Mouse (Mus musculus): ENCODE data around the gene Trdmt1. TPM values are rescaled to one million over a fixed set of nuclear protein-coding genes. Genes with fewer than 3 reads are reported as not detected.

The Trdmt1 gene
- polyA plus RNA-seq, 1 experiment from 2014 or later: 9.3 TPM

- H3K4me1 ChIP-seq: peaks cover 4% of the 10 kb centered on the region; the same call in 1 of the 2 replicates
- H3K4me2 ChIP-seq (replicated peaks): no peak overlapping the region
- no peaks in the 10 kb centered on the region for H3K36me3 ChIP-seq
- ATAC-seq (ENCODE audit: insufficient number of reproducible peaks, low FRiP score, low TSS enrichment, low read depth): no peak
- no peaks in the 10 kb centered on the region for H3K27me3 ChIP-seq
- no peaks in the 10 kb centered on the region for H3K9me3 ChIP-seq (replicated peaks)
- H3K27ac ChIP-seq (replicated peaks): no peak overlapping the region
- 74% methylated on average over 4 of the region's 4 CpGs for WGBS
- H3K9ac ChIP-seq: no peak overlapping the region
- H3K4me3 ChIP-seq (replicated peaks): no peak overlapping the region
These were observed 16.9 kb downstream of the Trdmt1 start for GRCm38 (mm10) chr2:13527531-13527930.

DNA sequence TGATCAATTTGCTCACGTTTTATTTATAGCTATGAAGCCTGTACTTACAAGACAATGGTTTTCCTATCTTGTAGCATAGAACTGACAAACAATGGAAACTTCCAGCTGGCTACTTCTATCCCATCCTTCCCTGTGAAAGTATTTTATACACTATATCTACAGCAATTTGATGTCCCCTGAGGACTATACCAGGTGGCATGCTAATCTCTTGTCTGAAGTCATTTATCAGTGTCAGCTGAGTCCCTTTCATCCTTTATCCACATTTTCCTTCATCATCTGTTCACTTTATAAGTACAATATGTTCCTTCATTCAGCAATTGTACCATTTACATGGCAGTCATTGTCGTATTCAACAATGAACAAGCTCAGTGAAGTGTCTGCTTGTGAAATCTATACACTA lies 17.3 kb downstream of the Trdmt1 start:
- no peaks in the 10 kb centered on the region for H3K9me3 ChIP-seq (replicated peaks)
- H3K4me2 ChIP-seq (replicated peaks): no peak overlapping the region
- H3K27me3 ChIP-seq: no peaks in the 10 kb centered on the region
- H3K9ac ChIP-seq: no peak overlapping the region
- no peak overlapping the region for H3K27ac ChIP-seq (replicated peaks)
- H3K4me3 ChIP-seq (replicated peaks): no peak overlapping the region
- no peaks in the 10 kb centered on the region for H3K36me3 ChIP-seq
- H3K4me1 ChIP-seq: peaks cover 4% of the 10 kb centered on the region; the same call in 1 of the 2 replicates
- 45% methylated on average over 2 of the region's 2 CpGs for WGBS
- no peak for ATAC-seq (ENCODE audit: insufficient number of reproducible peaks, low FRiP score, low TSS enrichment, low read depth)

DNA sequence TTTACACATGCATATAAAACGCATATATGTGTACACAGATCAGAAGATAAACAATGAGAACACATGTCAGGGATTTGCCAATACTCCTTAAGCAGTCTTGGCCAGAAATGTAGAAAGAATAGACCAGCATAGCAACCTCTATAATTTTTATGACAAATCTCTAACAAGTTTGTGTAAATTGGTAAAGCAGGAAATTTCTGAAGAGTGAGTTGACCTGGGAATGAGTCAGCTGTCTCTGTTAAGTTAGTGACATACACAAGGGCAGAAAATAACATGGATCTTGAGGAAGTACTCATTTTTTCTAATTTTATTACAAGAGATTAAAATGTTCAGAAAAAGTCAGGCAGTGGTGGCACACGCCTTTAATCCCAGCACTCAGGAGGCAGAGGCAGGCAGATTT lies 18.3 kb downstream of the Trdmt1 start:
- H3K9me3 ChIP-seq (replicated peaks): no peaks in the 10 kb centered on the region
- H3K36me3 ChIP-seq: no peaks in the 10 kb centered on the region
- 86% methylated on average over 2 of the region's 2 CpGs for WGBS
- no peak for ATAC-seq (ENCODE audit: insufficient number of reproducible peaks, low FRiP score, low TSS enrichment, low read depth)
- H3K27me3 ChIP-seq: no peaks in the 10 kb centered on the region
- H3K4me1 ChIP-seq: peaks cover 4% of the 10 kb centered on the region; the same call in 1 of the 2 replicates
- no peak overlapping the region for H3K27ac ChIP-seq (replicated peaks)
- H3K4me3 ChIP-seq (replicated peaks): no peak overlapping the region
- no peak overlapping the region for H3K4me2 ChIP-seq (replicated peaks)
- no peak overlapping the region for H3K9ac ChIP-seq

DNA sequence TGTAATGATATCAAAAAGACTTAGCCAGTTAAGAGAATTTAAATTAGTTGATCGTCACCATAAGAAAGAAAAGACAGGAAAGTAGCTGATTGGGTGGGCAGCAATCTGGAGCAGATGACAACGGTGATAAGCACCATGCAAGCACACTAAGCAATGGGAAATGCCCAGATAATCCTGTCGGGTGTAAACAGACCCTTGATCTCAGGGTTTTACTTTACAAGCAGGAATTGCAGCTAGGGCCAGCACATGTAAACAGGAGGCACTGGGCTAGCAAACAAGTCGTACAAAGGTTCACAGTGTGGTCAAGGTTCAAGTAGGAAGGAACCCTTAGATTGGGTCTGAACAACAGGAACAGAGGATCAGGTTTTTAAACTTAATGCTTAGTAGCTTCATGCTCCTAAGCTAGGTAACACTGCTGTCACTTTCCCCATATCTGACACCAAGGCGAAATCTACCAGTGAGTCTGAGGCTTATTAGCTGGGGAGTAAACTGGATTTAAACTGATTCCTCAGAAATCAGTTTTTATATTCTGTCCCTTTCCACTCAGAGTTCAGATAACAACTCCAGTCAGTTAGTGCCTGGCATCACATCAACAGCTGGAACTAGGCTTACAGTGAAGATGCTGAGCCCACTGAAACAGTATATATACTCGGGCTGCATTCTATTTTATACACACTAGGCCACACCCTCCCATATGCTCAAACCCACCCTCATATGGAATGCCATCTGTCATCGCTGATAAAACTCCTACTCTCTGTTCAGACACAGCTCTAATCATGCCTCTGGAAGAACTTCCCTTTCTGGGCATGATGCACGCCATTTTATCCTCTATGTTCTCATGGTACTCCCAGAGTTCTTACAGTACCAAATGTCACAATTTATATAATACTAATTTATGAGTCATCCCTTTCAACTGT lies 20.7 kb downstream of the Trdmt1 start:
- Histone ChIP-seq H3K27me3 (no peaks in the 10 kb centered on the region), H3K9ac (no peak overlapping the region), H3K4me2 (replicated peaks) (no peak overlapping the region), H3K4me1 (peaks cover 4% of the 10 kb centered on the region; the same call in 1 of the 2 replicates), H3K4me3 (replicated peaks) (no peak overlapping the region), H3K36me3 (0 out of 2 replicates have a peak, but pooled peaks cover 4% of the 10 kb centered on the region), H3K27ac (replicated peaks) (0 out of 2 replicates have a peak overlapping the region, but pooled peaks have one; percentile 28), H3K9me3 (replicated peaks) (no peaks in the 10 kb centered on the region)
- peak; percentile 65; the same call in 1 of the 2 replicates for ATAC-seq (ENCODE audit: insufficient number of reproducible peaks, low FRiP score, low TSS enrichment, low read depth)
- 50% methylated on average over 8 of the region's 8 CpGs for WGBS

DNA sequence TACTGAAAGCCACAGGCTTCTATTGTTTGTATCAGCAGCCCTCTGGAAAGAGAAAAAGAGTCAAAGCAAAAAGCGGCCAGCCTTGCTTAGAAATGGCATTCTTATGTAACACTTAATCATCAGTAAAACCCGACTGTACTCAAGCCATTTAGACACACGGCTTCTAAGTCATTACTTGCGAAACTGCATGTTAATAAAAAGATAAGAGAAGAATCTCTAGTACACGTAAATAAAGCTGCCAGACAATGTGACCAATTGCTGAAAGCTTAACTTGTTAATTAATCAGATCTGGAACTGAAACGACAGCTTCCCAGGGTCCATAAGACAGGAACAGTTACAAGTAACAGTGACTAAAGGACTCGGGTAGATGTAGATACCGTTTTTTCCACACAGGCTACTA lies 22.4 kb downstream of the Trdmt1 start:
- no peak overlapping the region for H3K4me3 ChIP-seq (replicated peaks)
- peaks cover 4% of the 10 kb centered on the region; the same call in 1 of the 2 replicates for H3K4me1 ChIP-seq
- no peak overlapping the region for H3K4me2 ChIP-seq (replicated peaks)
- H3K9me3 ChIP-seq (replicated peaks): no peaks in the 10 kb centered on the region
- no peak overlapping the region for H3K9ac ChIP-seq
- 63% methylated on average over 8 of the region's 8 CpGs for WGBS
- ATAC-seq (ENCODE audit: insufficient number of reproducible peaks, low FRiP score, low TSS enrichment, low read depth): no peak
- H3K27me3 ChIP-seq: no peaks in the 10 kb centered on the region
- H3K27ac ChIP-seq (replicated peaks): no peak overlapping the region
- H3K36me3 ChIP-seq: 0 out of 2 replicates have a peak, but pooled peaks cover 4% of the 10 kb centered on the region

GRCm38 (mm10) chr2:13514949-13515348 lies 29.5 kb downstream of the Trdmt1 start:
- Histone ChIP-seq H3K27ac (replicated peaks) (no peak overlapping the region), H3K4me1 (no peaks in the 10 kb centered on the region), H3K9ac (no peak overlapping the region), H3K4me2 (replicated peaks) (no peak overlapping the region), H3K4me3 (replicated peaks) (no peak overlapping the region), H3K9me3 (replicated peaks) (no peaks in the 10 kb centered on the region), H3K27me3 (no peaks in the 10 kb centered on the region), H3K36me3 (0 out of 2 replicates have a peak, but pooled peaks cover 4% of the 10 kb centered on the region)
- ATAC-seq (ENCODE audit: insufficient number of reproducible peaks, low FRiP score, low TSS enrichment, low read depth): no peak
- WGBS: 57% methylated on average over 4 of the region's 4 CpGs

DNA sequence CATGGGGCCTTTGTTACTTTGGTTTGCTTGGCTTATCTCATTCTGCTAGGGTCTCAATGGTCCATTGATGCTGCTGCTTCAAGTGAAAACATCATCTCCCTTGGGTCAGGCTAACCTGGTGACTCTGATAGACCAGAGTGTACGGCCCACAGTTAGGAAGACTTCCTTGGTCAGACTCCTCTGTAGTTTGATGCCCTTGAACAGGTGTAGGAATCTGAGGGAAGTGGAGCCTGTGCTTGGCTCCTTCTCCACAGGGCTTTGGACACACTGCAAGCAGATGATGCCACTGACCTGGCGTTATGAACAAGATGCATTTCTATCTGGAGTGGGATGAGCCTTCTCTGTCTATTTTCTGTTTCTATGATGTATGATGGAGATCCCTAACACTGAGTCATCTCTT lies 41.8 kb downstream of the Trdmt1 start:
- no peaks in the 10 kb centered on the region for H3K4me1 ChIP-seq
- ATAC-seq (ENCODE audit: insufficient number of reproducible peaks, low FRiP score, low TSS enrichment, low read depth): no peak
- H3K27ac ChIP-seq (replicated peaks): no peak overlapping the region
- H3K4me3 ChIP-seq (replicated peaks): no peak overlapping the region
- no peaks in the 10 kb centered on the region for H3K9me3 ChIP-seq (replicated peaks)
- H3K36me3 ChIP-seq: no peaks in the 10 kb centered on the region
- no peaks in the 10 kb centered on the region for H3K27me3 ChIP-seq
- no peak overlapping the region for H3K9ac ChIP-seq
- H3K4me2 ChIP-seq (replicated peaks): no peak overlapping the region
- WGBS: 87% methylated on average over 2 of the region's 2 CpGs

DNA sequence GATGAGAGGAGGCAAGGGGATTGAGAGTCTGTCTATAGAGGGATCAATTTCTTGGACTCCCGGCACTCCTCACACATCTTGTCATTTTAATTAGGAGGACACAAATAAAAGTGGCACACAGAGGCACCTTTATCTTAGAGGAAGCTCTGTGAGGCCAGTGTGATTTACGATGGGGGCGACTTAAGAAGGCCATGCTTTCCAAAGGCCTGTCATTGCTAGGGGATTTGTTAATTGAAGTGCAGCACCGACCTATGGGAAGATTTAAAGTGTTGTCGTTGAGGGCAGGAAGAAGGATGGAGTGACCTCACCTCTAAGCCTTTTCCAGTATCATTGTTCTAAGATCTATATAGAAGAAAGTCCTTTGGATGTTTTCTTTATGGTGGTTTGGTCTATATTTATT lies 42.9 kb downstream of the Trdmt1 start:
- no peaks in the 10 kb centered on the region for H3K27me3 ChIP-seq
- no peak overlapping the region for H3K27ac ChIP-seq (replicated peaks)
- no peak overlapping the region for H3K9ac ChIP-seq
- H3K36me3 ChIP-seq: no peaks in the 10 kb centered on the region
- ATAC-seq (ENCODE audit: insufficient number of reproducible peaks, low FRiP score, low TSS enrichment, low read depth): no peak
- H3K4me2 ChIP-seq (replicated peaks): no peak overlapping the region
- no peak overlapping the region for H3K4me3 ChIP-seq (replicated peaks)
- 61% methylated on average over 5 of the region's 5 CpGs for WGBS
- no peaks in the 10 kb centered on the region for H3K9me3 ChIP-seq (replicated peaks)
- no peaks in the 10 kb centered on the region for H3K4me1 ChIP-seq

DNA sequence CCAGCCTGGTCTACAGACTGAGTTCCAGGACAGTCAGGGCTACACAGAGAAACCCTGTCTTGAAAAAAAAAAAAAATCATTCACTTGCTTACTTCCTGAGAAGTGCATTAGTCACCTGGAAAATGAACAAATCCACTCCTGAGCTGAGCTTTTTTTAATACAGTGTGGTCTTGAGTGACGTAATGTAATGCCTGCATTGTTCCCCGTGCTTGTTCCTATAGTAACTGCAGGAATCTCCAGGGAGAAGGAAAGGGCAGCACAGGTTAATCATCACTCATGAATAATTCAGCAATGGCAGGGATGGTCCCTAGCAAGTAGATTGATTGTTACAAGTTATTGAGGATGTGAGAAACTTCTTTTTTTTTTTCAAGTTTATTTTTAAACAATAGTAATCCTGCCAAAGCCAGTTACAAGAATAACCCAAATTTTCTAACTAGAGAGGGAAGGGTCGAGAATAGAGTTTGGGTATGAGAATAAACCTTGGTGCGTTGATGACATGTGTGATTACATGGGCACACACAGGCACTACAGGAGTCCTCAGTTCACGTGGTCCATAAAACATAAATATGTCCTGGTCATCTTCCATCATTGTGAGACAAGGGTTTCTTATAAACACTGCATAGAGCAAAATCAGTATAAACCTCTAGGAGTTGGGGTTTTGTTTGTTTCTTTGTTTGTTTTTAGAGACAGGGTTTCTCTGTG lies 44.0 kb downstream of the Trdmt1 start:
- Histone ChIP-seq H3K4me2 (replicated peaks) (no peak overlapping the region), H3K9ac (no peak overlapping the region), H3K27me3 (no peaks in the 10 kb centered on the region), H3K36me3 (no peaks in the 10 kb centered on the region), H3K4me3 (replicated peaks) (no peak overlapping the region), H3K4me1 (no peaks in the 10 kb centered on the region), H3K9me3 (replicated peaks) (no peaks in the 10 kb centered on the region), H3K27ac (replicated peaks) (no peak overlapping the region)
- no peak for ATAC-seq (ENCODE audit: insufficient number of reproducible peaks, low FRiP score, low TSS enrichment, low read depth)
- 62% methylated on average over 5 of the region's 5 CpGs for WGBS

DNA sequence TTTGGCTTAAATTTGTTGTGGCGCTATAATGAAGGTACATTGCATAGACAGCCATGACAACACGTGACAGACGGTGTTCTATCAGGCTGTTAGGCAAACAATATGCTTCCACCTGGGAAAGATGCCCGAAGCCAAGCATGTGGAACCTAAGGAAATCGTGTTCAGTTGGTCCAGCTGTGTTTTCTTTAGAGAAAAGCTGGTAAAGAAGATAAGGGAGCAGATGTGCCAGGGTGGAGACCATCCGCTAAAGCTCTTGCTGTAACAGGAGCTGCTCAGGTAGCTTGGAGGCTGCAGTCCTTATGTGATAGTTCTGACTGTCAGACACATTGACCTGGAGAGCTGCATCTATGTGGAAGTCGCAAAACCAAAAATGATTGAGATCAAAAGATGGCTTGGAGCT lies 45.3 kb downstream of the Trdmt1 start:
- no peaks in the 10 kb centered on the region for H3K27me3 ChIP-seq
- H3K4me2 ChIP-seq (replicated peaks): no peak overlapping the region
- no peaks in the 10 kb centered on the region for H3K36me3 ChIP-seq
- H3K4me3 ChIP-seq (replicated peaks): no peak overlapping the region
- H3K9me3 ChIP-seq (replicated peaks): no peaks in the 10 kb centered on the region
- H3K27ac ChIP-seq (replicated peaks): no peak overlapping the region
- H3K4me1 ChIP-seq: no peaks in the 10 kb centered on the region
- 78% methylated on average over 7 of the region's 7 CpGs for WGBS
- H3K9ac ChIP-seq: no peak overlapping the region
- no peak for ATAC-seq (ENCODE audit: insufficient number of reproducible peaks, low FRiP score, low TSS enrichment, low read depth)

DNA sequence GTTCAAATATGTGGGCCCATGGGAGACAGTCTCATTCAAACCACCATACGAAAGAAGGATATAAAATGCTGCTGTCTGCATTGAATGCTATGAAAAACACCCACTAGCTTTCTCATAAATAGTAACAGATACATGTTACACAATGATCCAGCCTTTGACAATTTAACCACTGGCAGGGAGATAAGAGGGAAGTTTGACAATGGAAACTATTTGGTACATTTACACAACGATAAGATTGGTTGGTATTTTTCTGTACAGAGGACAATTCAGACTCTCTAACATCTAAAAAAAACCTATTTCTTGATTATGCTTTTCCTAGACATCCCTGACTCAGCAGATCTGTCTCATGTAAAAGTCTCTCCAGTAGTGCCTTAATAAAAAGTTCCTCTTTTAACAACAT lies 48.4 kb downstream of the Trdmt1 start:
- no peak for ATAC-seq (ENCODE audit: insufficient number of reproducible peaks, low FRiP score, low TSS enrichment, low read depth)
- Histone ChIP-seq H3K9ac (no peak overlapping the region), H3K27me3 (no peaks in the 10 kb centered on the region), H3K9me3 (replicated peaks) (no peaks in the 10 kb centered on the region), H3K36me3 (no peaks in the 10 kb centered on the region), H3K4me3 (replicated peaks) (no peak overlapping the region), H3K27ac (replicated peaks) (no peak overlapping the region), H3K4me1 (no peaks in the 10 kb centered on the region), H3K4me2 (replicated peaks) (no peak overlapping the region)
- WGBS: 56% methylated on average over 2 of the region's 2 CpGs

Data from embryonic facial prominence, embryonic 15.5 days (tissue).